Mouse (Mus musculus) neural tube, embryonic 12.5 days (tissue): ENCODE data around the gene Sipa1l3. TPM values are rescaled to one million over a fixed set of nuclear protein-coding genes. Genes with fewer than 3 reads are reported as not detected.

Experiments
- ATAC-seq: fragments of 200-750 bp; cut with Nextera tagmentation; 2 replicates; pipeline ENCODE4 v1.8.0; 2017; ENCODE audit warnings: low read depth, mild to moderate bottlenecking, moderate TSS enrichment, moderate library complexity; ENCODE audit not compliant: low FRiP score
- H3K27ac ChIP-seq: fragments of 300-500 bp; sonication (generic); 2 replicates; pipeline ENCODE4 v1.5.1; 2016
- H3K27me3 ChIP-seq: fragments of 300-500 bp; sonication (generic); replicated peaks from 2 replicates; pipeline ENCODE4 v1.6.1; 2016; ENCODE audit warnings: mild to moderate bottlenecking
- H3K36me3 ChIP-seq: fragments of 300-500 bp; sonication (generic); 2 replicates; pipeline ENCODE4 v1.6.1; 2016; ENCODE audit warnings: mild to moderate bottlenecking
- H3K4me1 ChIP-seq: fragments of 300-500 bp; sonication (generic); 2 replicates; pipeline ENCODE4 v1.6.1; 2016
- H3K4me2 ChIP-seq: fragments of 300-500 bp; sonication (generic); replicated peaks from 2 replicates; pipeline ENCODE4 v1.6.1; 2016; ENCODE audit warnings: mild to moderate bottlenecking
- H3K4me3 ChIP-seq: fragments of 300-500 bp; sonication (generic); 2 replicates; pipeline ENCODE4 v1.5.1; 2016
- H3K9ac ChIP-seq: fragments of 300-500 bp; sonication (generic); 2 replicates; pipeline ENCODE4 v1.6.1; 2016; ENCODE audit warnings: mild to moderate bottlenecking
- H3K9me3 ChIP-seq: fragments of 300-500 bp; sonication (generic); 2 replicates; pipeline ENCODE4 v1.6.1; 2016; ENCODE audit warnings: mild to moderate bottlenecking
- WGBS: fragments of 180-500 bp; shearing (Covaris S2); methylation state at CpG from one replicate; pipeline ENCODE4 v1.1.7; 2016; 5-methylcytosine and 5-hydroxymethylcytosine counted together
- polyA plus RNA-seq: library from polyadenylated mRNA; unstranded; fragments of >200 nt; fragmentation: Nextera tagmentation; extraction: Ambion mirVana; gene quantifications from 2 replicates; pipeline ENCODE4 v1.2.1, GENCODE M21; 2016

The Sipa1l3 gene
- polyA plus RNA-seq, 1 experiment from 2014 or later: 10.8 TPM

- Histone ChIP-seq H3K4me3 (no peak overlapping the region), H3K9ac (no peak overlapping the region), H3K4me1 (no peaks in the 10 kb centered on the region), H3K9me3 (no peaks in the 10 kb centered on the region), H3K27ac (no peak overlapping the region), H3K27me3 (no peaks in the 10 kb centered on the region), H3K36me3 (peaks cover 53% of the 10 kb centered on the region), H3K4me2 (no peak overlapping the region)
- WGBS: 92% methylated on average over 16 of the region's 16 CpGs
- no peak for ATAC-seq
Measured at GRCm38 (mm10) chr7:29328984-29329383, 189.5 kb downstream of the Sipa1l3 start.

GRCm38 (mm10) chr7:29327087-29327486, 191.4 kb downstream of the Sipa1l3 start:
- Histone ChIP-seq H3K27me3 (no peaks in the 10 kb centered on the region), H3K9ac (no peak overlapping the region), H3K27ac (no peak overlapping the region), H3K9me3 (no peaks in the 10 kb centered on the region), H3K4me2 (no peak overlapping the region), H3K4me1 (no peaks in the 10 kb centered on the region), H3K36me3 (peaks cover 51% of the 10 kb centered on the region), H3K4me3 (no peak overlapping the region)
- WGBS: 85% methylated on average over 6 of the region's 6 CpGs
- no peak for ATAC-seq

- no peak for ATAC-seq
- Histone ChIP-seq H3K36me3 (peaks cover 21% of the 10 kb centered on the region), H3K9ac (no peak overlapping the region), H3K4me1 (peaks cover 63% of the 10 kb centered on the region), H3K4me2 (peak overlapping the region; percentile 55), H3K27me3 (no peaks in the 10 kb centered on the region), H3K27ac (0 out of 2 replicates have a peak overlapping the region, but pooled peaks have one; percentile 54), H3K4me3 (peak overlapping the region; percentile 2; the same call in 1 of the 2 replicates), H3K9me3 (no peaks in the 10 kb centered on the region)
- 14% methylated on average over 19 of the region's 19 CpGs for WGBS
Measured at GRCm38 (mm10) chr7:29319337-29320307, 198.8 kb downstream of the Sipa1l3 start.

DNA sequence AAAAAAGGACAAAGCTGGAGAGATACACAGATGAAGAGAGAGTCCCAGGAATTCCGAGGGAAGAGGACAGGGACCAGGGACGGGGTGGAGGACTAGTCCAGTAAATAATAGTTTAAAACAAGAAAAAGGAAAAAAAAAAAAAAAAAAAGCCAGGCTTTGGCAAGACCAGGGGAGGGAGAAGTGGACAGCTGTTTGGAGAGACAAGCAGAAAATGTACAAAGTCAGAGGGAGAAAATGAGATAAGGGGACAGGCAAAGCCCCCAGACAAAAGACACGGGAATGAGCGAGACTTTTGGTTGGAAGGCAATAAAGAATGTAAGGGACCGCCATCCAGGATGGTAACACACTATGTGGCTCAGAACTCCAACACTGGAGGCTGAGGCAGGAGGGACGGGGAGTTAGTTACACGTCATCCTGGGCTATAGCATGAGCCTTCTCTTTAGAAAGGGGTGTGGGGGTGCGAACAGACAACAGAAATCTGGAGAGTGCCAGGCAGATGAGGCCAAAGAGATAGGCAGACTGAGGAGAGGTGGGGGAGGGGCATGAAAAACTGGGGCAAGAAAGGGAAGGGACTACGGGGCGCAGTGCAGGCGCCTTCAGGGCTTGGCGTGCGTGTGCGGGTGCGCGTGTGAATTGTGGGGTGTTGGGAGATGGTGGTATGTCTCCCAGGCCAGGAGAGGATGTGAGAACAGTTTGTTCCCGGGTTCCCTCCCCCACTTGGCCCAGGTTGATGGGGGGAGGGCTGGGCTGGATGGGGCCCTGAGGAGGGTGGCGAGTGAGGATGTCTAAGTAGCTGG, 200.1 kb downstream of the Sipa1l3 start:
- H3K27ac ChIP-seq: peak overlapping the region; percentile 89
- peaks cover 76% of the 10 kb centered on the region for H3K4me1 ChIP-seq
- peaks cover 22% of the 10 kb centered on the region for H3K36me3 ChIP-seq
- peak; percentile 6; the same call in 1 of the 2 replicates for ATAC-seq
- H3K9ac ChIP-seq: 0 out of 2 replicates have a peak overlapping the region, but pooled peaks have one; percentile 36
- WGBS: 1% methylated on average over 18 of the region's 18 CpGs
- H3K4me3 ChIP-seq: peak overlapping the region; percentile 2; the same call in 1 of the 2 replicates
- H3K27me3 ChIP-seq: no peaks in the 10 kb centered on the region
- peak overlapping the region; percentile 55 for H3K4me2 ChIP-seq
- H3K9me3 ChIP-seq: no peaks in the 10 kb centered on the region

DNA sequence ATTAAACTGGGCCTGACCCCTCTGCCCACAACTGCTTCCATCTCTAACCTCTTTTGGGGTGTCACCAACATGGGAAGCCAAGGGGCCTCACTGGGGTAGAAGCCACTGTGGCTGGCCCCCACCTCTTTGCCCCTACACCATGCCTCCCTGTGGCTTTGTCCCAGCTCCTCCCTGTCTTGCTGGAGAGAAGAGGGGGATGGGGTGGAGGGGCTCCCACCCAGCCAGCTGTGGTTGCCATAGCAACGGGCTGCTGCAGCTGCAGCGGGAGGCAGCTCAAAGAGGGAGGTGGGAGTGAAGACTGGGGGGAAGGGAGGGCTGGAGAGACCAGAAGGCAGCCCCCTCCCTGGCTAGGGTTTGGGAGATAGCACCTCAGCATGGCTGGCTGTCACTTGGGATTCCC, 200.9 kb downstream of the Sipa1l3 start:
- Histone ChIP-seq H3K4me1 (peaks cover 82% of the 10 kb centered on the region), H3K4me3 (no peak overlapping the region), H3K27ac (peak overlapping the region; percentile 89), H3K4me2 (peak overlapping the region; percentile 55), H3K9ac (peak overlapping the region; percentile 36; the same call in 1 of the 2 replicates), H3K36me3 (peaks cover 25% of the 10 kb centered on the region), H3K27me3 (no peaks in the 10 kb centered on the region), H3K9me3 (no peaks in the 10 kb centered on the region)
- WGBS: 0% methylated on average over 2 of the region's 2 CpGs
- ATAC-seq: peak; percentile 65

DNA sequence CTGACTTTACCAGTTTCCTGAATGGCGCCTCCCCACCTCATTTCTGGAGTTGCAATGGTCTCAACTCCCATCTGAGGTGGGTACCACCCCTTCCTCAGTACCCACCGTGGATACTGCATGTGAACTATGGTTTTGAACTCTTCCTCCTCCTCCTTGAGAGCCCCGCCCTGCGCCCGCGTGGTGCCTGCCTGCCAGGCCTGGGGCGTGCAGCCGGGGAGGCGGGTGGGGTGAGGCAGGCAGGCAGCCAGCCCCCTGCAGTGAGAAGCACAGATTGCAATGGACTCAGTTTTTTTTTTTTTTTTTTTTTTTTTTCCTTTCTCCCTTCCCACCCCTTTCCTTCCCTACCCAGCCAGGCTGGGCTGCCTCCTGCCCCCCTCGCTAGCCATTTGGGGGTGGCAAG, 201.5 kb downstream of the Sipa1l3 start:
- Histone ChIP-seq H3K4me2 (peak overlapping the region; percentile 55), H3K4me1 (peaks cover 86% of the 10 kb centered on the region), H3K9me3 (no peaks in the 10 kb centered on the region), H3K9ac (no peak overlapping the region), H3K36me3 (peaks cover 28% of the 10 kb centered on the region), H3K4me3 (no peak overlapping the region), H3K27me3 (no peaks in the 10 kb centered on the region), H3K27ac (peak overlapping the region; percentile 89)
- WGBS: 2% methylated on average over 10 of the region's 10 CpGs
- ATAC-seq: peak; percentile 49

GRCm38 (mm10) chr7:29316137-29316734, 202.2 kb downstream of the Sipa1l3 start:
- Histone ChIP-seq H3K27ac (peak overlapping the region; percentile 89; the same call in 1 of the 2 replicates), H3K36me3 (peaks cover 36% of the 10 kb centered on the region), H3K27me3 (no peaks in the 10 kb centered on the region), H3K9ac (0 out of 2 replicates have a peak overlapping the region, but pooled peaks have one; percentile 1), H3K4me2 (0 out of 2 replicates have a peak overlapping the region, but pooled peaks have one; percentile 6), H3K4me1 (peaks cover 85% of the 10 kb centered on the region), H3K4me3 (no peak overlapping the region), H3K9me3 (no peaks in the 10 kb centered on the region)
- WGBS: 62% methylated on average over 17 of the region's 17 CpGs
- no peak for ATAC-seq

GRCm38 (mm10) chr7:29314844-29315628, 203.4 kb downstream of the Sipa1l3 start:
- H3K9ac ChIP-seq: no peak overlapping the region
- no peak overlapping the region for H3K27ac ChIP-seq
- peaks cover 81% of the 10 kb centered on the region for H3K4me1 ChIP-seq
- 0 out of 2 replicates have a peak, but pooled peaks have one; percentile 5 for ATAC-seq
- H3K9me3 ChIP-seq: no peaks in the 10 kb centered on the region
- no peak overlapping the region for H3K4me3 ChIP-seq
- H3K36me3 ChIP-seq: peaks cover 42% of the 10 kb centered on the region
- no peaks in the 10 kb centered on the region for H3K27me3 ChIP-seq
- 54% methylated on average over 13 of the region's 13 CpGs for WGBS
- H3K4me2 ChIP-seq: peak overlapping the region; percentile 32

- Histone ChIP-seq H3K9me3 (no peaks in the 10 kb centered on the region), H3K9ac (no peak overlapping the region), H3K4me3 (no peak overlapping the region), H3K36me3 (peaks cover 42% of the 10 kb centered on the region), H3K27ac (no peak overlapping the region), H3K4me2 (peak overlapping the region; percentile 32), H3K4me1 (peaks cover 77% of the 10 kb centered on the region), H3K27me3 (peaks cover 8% of the 10 kb centered on the region)
- ATAC-seq: no peak
- 43% methylated on average over 9 of the region's 9 CpGs for WGBS
Measured at GRCm38 (mm10) chr7:29313572-29314261, 204.7 kb downstream of the Sipa1l3 start.

- no peaks in the 10 kb centered on the region for H3K9me3 ChIP-seq
- H3K4me1 ChIP-seq: peaks cover 74% of the 10 kb centered on the region
- H3K4me3 ChIP-seq: no peak overlapping the region
- no peak for ATAC-seq
- WGBS: 21% methylated on average over 9 of the region's 9 CpGs
- H3K9ac ChIP-seq: no peak overlapping the region
- peak overlapping the region; percentile 40 for H3K4me2 ChIP-seq
- H3K36me3 ChIP-seq: peaks cover 42% of the 10 kb centered on the region
- H3K27me3 ChIP-seq: peaks cover 8% of the 10 kb centered on the region
- H3K27ac ChIP-seq: no peak overlapping the region
Measured at GRCm38 (mm10) chr7:29313051-29313450, 205.4 kb downstream of the Sipa1l3 start.
